Mouse (Mus musculus) B cell, adult 2 months (primary cell): ENCODE measurements around the gene Tpm3.
A peak's percentile ranks its signal among the peaks of the same experiment; 100 is the strongest.

ENCODE experiments used
- DNase-seq, 2 experiments: peaks; one replicate each; pipeline ENCODE4 v3.0.0; 2022

Gene Tpm3

GRCm38 (mm10) chr3:90072294-90072693 is at the start of gene Tpm3:
Tpm3 (plus strand) TSS chr3:90072649.
- no peak for DNase-seq

DNA sequence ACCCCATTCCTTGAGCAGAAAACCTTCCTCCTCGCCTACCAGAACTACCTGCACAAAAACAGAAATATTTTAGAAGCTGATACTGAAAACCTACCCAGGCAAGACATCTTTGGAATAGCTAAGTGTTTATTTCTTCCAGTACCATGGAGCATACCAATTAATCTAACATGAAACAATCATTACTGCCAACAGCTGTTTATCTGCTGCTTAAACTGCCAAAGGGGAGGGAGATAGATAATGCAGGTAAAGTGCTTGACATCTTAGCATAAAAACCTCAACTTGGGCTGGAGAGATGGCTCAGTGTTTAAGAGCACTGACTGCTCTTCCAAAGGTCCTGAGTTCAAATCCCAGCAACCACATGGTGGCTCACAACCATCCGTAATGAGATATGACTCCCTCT is 37.8 kb upstream of the Tpm3 start:
- DNase-seq = no peak

DNA sequence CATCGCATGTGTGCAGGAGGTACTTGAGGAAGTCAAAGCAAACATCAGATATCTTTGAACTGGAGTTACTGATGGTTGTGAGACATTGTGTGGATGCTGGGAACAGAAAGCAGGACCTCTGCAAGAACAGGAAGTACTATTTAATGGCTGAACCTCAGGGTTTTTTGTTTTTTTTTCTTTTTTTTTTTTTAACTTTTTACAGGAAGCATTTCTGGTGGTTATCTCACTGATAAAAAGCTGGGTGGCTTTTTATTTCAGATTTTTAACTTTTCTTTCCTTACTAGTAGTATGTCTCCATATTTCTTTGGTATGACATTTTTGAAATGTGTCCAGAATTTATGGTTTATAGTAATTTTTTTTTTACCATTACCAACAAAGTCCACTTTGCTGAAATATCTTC is 36.2 kb upstream of the Tpm3 start:
- no peak for DNase-seq

GRCm38 (mm10) chr3:90049691-90050090 is 22.8 kb upstream of the Tpm3 start:
- DNase-seq = no peak

GRCm38 (mm10) chr3:90051441-90052350 is 20.8 kb upstream of the Tpm3 start, which contains the start of gene 4933434E20Rik:
4933434E20Rik (plus strand) TSS chr3:90051636.
- DNase-seq = peak; percentile 72 to 73

GRCm38 (mm10) chr3:90052351-90053241 is 19.9 kb upstream of the Tpm3 start, which contains the start of gene Ubap2l:
Ubap2l (minus strand) TSS chr3:90052628.
- peak; percentile 94 to 95 for DNase-seq

DNA sequence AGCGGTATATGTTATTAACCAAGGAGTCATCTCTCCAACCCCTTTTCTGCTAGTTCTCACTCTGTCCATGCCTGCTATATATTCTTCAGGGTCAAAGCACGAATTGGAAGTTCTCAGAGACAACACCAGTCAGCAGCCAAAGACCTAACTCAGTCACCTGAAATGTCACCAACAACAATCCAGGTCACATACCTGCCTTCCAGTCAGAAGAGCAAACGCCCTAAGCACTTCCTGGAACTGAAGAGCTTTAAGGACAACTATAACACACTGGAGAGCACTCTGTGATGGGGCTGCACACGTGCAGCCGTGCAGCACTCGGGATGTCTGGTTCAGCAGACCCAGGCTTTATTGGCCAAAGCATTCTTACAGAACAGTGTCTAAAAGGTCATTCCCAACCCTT is 10.9 kb upstream of the Tpm3 start:
- DNase-seq = no peak

DNA sequence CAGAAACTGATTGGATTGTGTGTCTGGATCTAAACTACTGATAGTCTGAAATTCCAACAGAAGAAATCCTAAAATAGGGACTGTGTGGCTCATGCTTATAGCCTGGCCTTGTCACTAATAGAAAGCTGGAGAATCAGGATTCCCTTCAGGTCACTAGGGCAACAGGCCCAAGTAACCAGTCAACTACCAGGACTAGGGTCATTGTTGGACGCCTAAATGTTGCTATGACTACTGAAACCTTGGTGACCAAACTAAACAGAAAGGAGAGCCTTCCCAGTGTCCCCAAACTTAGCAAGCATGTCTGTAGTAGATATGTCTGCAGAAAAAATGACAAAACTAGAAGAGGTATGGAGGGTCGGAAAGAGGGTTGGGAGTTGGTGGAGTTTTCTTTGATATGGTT is 9.9 kb upstream of the Tpm3 start:
- no peak for DNase-seq

- no peak for DNase-seq
These were observed 8.1 kb upstream of the Tpm3 start for GRCm38 (mm10) chr3:90064383-90064782.

DNA sequence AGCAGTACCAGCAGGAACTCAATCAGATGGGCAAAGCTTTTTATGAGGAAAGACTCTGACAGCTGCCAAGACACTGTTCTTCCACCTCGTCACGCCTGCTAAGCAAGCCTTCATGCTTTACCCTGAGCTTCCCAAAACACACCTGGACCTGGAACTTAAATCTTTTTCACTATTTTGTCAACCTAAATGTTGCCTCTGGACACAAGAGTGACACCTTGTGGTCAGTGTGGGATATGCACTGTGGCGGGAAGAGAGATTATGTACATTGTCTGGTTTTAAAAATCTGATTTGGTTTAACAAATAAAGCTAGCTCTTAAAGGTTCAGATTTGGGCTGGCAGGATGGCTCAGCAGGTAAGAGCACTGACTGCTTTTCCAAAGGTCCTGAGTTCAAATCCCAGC is 6.9 kb upstream of the Tpm3 start:
- DNase-seq = peak; percentile 72 to 74

DNA sequence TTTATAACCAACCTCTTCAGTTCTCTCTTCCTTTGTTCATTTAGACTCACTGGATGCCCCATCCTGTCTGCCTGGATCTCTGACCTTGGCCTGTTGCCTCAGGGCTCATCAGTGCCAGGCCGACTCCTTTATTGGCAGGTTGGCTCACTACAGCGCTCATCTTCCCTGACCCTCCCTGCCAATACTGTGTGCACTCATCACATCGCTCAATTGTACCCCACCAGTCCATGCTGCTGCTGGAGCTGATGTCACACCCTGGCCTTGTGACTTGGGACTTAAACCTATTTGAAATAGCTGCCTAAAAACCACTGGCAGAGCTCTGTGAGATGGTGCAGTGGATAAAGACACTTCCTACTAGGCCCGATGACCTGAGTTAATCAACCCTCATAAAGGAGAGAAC is 4.6 kb upstream of the Tpm3 start:
- no peak for DNase-seq

- no peak for DNase-seq
These were observed 2.8 kb upstream of the Tpm3 start for GRCm38 (mm10) chr3:90069688-90070087.

DNA sequence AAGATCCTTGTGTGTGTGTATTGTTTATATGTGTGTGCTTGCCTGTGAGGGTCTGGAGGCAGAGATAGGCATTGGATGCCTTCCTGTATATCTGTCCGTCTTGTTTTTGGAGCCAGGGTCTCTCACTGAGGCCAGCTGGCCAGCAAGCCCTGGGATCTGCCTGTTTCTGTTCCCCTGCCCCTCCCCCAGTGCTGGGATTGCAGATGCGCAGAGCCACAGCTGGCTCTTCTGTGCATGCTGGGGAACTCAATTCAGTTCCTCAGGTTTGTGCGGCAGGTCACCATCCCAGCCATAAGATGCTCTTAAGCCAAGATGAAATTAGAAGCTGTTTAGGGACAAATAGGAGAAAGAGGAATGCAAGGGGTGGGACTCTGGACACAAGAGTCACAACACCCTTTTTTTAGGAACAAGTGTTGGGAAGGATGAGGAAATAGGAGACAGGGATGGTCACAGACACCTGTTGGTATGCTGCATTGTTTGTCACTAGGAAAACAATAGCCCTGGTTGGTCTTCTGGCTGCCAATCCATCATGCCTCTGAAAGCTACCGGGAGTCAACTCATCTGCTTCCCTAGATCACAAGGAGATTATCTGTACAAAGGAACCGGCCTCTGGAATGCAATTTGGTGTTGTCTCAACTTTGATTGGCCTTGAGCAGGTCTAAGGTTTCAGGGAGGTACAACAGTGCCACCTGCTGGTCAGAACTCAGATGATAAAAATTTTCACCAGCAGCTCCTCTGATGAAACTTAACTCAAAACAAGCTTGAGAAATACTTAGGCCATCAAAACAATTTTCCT is 4.7 kb downstream of the Tpm3 start:
- peak; percentile 88 for DNase-seq

DNA sequence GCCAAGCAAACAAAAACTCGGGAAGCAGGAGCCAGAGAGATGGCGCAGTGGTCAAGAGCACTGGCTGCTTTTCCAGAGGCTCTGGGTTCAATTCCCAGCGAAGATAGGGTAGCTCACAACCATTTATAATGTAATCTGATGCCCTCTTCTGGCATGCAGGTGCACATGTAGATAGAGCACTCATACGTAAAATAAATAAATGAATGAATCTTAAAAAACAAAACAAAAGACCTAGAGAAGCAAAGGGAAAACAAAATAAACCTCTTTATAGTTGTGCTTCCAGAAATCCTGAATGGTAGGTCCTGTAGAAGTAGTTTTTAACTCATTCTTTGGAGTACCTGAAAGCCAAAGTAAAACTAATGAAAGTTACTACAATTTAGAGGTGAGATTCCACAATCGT is 5.8 kb downstream of the Tpm3 start:
- no peak for DNase-seq

DNA sequence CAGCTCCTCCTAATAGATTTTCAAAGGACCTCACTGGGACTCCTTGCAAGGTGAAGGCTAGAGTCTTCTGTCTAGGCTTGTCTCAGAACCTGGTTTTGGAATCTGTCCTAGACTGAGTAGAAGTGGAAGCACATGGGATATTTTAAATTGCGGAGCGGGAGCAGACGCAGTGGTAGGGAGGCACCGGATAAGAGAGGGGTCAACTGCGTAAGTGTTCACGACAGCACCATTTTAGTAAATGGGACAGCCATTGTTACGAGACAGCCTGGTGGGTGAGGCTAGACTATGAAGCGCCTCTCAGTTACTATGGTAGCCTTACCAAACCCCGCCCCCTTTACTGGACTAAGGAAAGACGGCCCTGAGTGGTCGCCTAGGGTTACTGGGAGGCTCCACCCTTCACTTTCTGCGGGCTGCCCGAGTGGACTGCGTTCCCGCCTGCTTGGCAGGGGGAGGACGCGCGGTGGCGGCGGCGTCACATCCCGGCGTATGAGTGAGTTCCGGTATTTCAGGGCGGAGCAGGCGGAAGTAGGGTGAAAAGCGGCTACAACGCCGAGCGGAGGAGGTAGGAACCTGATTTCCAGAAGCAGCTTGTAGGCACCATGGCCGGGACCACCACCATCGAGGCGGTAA is 6.8 kb downstream of the Tpm3 start:
- peak; percentile 92 to 94 for DNase-seq

DNA sequence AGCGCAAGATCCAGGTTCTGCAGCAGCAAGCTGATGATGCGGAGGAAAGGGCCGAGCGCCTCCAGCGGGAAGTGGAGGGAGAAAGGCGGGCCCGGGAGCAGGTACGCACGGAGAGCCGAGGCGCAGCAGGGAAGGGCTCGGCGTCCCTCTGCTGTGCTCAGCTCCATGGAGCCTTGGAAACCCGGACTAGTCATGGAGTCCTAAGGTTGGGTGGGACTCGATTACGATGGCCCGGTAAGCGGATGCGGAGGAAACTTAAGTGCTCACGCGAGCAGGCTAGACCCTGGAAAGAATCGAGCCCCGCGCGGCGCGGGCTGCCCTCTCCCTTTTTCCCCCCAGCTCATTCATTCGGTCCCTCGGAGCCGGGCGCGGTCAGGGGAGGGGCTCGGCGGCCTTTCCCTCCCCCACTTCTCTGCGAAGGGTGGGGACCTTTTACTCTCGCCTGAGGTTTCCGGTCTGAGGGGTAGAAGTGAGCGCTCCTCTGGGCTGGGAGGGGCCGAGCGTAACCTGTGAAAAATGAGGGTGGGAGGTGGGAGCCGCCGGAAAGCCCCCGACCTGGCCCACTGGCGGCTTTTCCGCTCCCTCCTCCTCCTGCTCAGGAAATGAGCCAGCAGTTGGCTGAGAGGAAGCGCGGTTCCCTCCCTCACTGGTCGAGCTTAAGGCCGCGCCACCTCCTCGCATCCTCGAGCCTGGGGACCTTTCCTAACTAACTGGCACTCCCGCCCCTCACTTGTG is 7.5 kb downstream of the Tpm3 start:
- DNase-seq = peak; percentile 78 to 79

GRCm38 (mm10) chr3:90080498-90080863 is 8.0 kb downstream of the Tpm3 start:
- no peak for DNase-seq

- DNase-seq = peak; percentile 61
These were observed 9.2 kb downstream of the Tpm3 start for GRCm38 (mm10) chr3:90081365-90082240.

GRCm38 (mm10) chr3:90083034-90083433 is 10.6 kb downstream of the Tpm3 start:
- no peak for DNase-seq

GRCm38 (mm10) chr3:90083698-90084324 is 11.4 kb downstream of the Tpm3 start:
- DNase-seq = peak; percentile 50 to 52
